Mouse (Mus musculus) thymus, postnatal 36 days (tissue): ENCODE results near the gene Zkscan1.
A peak's percentile ranks its signal among the peaks of the same experiment; 100 is the strongest.

ENCODE experiments used
- DNase-seq, 2 experiments: peaks; one replicate each; pipeline ENCODE4 v3.0.0; 2022; ENCODE audit warnings: mixed read lengths in 2 of 2

Gene Zkscan1

DNA sequence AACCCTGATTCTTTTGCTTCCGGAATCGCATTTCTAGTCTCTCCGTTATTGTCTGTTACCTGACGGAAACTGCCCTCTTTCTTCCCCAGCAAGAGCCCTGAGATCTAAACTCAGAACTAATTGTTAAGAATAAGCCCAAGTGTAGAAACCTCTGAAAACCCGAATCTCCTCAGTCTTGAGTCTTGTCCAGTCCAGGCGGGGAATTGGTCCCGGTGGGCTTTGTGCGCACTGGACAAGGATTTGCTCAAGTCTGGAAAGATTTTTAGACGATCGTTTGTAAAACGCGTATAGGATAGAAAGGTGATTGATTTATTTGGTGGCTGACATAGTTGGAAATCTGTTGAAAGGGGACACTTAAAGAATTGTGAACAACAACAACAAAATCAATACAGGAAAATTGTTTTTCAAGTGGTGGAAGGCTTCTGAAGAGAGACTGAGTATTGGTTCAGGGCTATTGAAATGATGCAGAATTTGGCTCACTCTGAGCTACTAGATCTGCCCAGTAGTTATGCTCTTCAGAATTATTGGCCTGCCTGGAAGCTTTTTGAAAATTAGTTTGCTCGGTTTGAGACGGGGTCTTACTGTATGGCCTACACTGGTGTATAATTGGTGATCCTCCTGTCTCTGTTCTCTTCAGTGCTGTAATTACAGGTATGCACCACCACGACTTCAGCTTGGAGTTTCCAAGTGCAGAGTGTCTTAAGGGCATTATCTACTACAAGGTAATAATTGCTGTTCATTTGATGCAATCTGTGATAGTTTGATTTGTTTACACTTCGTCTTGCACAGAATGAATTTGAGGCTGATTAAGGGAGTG, 32.5 kb downstream of the Zkscan1 start:
- DNase-seq, result no peak

DNA sequence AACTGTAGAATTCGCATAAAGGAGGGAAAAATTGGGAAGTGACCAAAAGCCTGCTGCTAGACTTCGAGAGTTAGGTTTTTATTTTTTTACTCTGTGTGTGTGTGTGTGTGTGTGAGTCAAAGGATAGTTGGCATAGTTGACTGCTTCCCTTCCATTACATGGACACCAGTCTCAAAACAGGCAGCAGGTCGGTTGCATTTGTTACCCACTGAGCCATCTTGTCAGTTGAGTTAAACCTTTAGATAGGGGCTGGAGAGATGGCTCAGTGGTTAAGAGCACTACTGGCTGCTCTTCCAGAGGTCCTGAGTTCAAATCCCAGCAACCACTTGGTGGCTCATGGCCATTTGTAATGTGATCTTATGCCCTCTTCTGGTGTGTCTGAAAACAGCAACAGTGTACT, 33.2 kb downstream of the Zkscan1 start:
- no peak for DNase-seq

DNA sequence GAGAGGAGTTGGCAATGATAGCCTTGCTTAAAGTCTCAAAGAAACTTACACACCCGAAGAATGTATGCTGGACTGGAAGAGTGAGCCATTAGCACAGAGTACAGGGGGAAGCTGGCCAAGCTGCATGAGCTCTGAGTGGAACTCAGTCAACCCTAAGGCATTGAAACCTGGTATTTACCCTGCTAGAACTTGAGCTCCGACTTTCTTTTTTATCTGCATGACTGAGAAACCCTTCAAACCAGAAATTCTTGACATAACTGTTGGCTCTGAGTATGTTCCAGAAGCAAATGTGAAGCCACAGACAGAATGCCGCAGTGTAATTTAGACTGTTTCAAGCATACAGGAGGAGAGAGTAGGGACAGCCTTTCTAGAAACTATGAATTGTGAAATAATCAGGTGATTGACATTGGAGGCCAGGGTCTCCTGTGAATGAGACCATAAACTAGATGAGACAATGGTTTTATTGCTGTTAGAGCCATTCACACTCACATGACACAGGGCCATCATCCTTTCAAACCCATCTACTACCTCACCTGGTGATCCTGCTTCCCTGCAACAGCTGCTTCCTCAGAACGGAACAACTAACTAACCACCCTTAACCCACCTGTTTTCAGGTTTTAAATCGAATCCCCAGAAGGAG, 47.7 kb downstream of the Zkscan1 start:
- no peak for DNase-seq

DNA sequence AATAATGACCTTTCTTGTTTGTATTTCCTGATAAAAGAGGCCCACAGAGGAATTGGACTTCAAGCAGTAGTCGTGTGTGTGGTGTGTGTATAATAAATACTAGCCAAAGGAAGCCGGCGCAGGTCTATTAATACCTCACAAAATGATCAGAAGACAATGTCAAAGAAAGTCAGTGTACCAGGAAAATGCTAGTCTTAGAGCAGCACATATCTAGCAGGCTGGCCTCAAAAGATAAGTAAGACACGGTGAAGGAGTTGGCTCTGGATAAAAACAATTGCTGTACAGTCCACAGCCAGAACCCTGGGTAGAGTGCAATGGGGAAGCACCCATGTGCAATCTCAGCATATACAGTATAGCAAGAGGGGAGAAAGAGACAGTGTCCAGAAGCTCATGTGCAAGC, 52.4 kb downstream of the Zkscan1 start:
- DNase-seq, result no peak

DNA sequence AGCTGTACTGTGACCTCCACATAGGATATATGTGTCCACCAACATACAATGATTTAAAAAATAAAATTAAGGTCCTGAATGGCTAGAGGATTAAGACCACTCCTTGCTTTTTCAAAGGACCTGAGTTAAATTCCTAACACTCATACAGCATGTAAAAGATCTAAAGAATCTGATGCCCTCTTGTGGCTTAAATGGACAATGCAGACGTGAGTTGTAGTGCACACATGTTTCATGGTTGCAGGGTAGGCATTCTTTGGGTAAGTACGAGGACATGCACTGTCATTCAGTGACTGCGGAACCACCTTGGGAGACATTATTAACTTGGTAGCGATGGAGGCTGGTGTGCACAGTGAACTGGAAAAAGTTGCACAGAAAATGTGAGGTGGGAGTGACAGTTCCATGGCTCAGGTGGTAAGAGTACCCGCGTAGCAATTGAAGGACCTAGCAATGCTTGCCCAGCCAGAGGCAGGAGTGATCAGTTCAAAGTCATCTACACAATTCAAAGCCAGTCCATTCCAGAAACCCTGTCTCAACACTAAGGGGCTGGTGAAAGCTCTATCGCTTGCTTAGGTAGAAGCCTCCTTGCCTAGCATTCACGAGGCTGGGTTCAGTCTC, 53.2 kb downstream of the Zkscan1 start:
- no peak for DNase-seq

DNA sequence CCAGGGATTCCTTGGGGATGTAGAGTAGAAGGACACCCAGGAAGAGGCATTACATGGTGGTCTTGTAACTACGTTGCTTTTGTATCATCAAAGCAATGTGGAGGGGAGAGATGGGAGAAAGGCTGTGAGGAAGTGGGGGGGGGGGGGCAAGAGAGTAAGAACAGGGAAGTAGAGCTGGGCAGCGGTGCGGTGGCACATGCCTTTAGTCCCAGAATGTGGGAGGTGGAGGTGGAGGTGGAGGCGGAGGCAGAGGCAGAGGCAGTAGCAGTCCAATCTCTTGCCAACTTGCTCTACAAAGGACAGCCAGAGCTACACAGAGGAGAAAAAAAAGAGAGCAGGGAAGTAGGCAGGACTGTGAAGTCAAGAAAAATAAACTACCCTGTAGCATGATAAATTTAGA, 53.7 kb downstream of the Zkscan1 start:
- no peak for DNase-seq

DNA sequence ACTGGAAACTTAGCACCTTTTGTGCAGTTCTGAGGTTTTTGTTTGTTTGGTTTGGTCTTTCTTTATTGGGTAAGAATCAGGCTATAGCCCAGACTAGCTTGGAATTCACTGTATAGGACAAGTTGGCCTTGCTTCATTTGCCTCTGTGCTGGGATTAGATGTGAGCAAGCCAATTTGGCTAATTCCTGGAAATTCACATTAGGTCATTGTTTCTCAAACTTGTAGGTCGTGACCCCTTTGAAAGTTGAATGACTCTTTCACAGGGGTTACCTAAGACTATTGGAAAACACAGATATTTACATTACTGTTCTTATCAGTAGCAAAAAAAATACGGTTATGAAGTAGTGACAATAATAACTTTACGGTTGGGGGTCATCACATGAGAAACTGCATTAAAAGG, 69.5 kb downstream of the Zkscan1 start:
- DNase-seq, result no peak

DNA sequence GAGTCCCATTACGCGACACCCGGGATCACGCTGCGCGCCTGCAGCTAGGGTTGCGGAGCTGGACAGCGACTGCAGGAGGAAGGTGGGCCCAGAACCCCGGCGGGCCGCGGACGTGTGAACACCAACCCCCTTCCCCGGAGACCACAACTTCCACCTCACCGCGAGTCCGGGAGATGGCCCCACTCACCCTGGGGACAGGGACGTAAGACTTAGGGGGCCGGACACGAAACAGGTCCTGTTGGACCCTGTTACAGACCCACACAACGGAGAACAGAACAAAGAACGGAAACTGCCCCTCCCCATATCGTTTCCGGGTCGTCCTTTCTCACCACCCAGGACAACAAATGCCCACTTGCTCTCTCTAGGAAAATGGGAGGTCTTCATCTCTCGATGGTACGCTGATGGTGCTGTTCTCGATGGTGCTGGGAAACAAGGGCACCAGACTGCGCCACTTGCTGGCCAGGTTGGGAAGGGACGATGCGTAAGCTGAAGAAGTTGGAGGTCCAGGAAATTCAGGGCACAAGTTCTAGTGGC, 70.6 kb downstream of the Zkscan1 start, which contains the start of gene Zfp113:
Gene Zfp113, minus strand, starts transcription at position 302 of the 534 bp plus-strand sequence.
- DNase-seq, result peak; percentile 84 to 88
